Mouse (Mus musculus) cerebellum, adult 2 months (tissue): Measurements from ENCODE around the gene Olfm2. TPM values are rescaled to one million over a fixed set of nuclear protein-coding genes. Genes with fewer than 3 reads are reported as not detected.

Source experiments
- DNase-seq, 2 experiments: peaks; one replicate each; pipeline ENCODE4 v3.0.0; 2021
- H3K27ac ChIP-seq: fragments of 200-500 bp; 2 replicates; pipeline ENCODE4 v1.5.1; 2012; ENCODE audit warnings: low read length, control low read depth, inconsistent platforms; ENCODE audit not compliant: insufficient read depth
- H3K27me3 ChIP-seq: fragments of 200-500 bp; 2 replicates; pipeline ENCODE4 v1.6.1; 2012; ENCODE audit warnings: inconsistent platforms, mild to moderate bottlenecking, low read length, moderate library complexity; ENCODE audit not compliant: control insufficient read depth, insufficient read depth
- H3K4me1 ChIP-seq: fragments of 200-500 bp; 2 replicates; pipeline ENCODE4 v1.6.1; 2011; ENCODE audit warnings: low read length; ENCODE audit not compliant: control insufficient read depth, insufficient read depth
- H3K4me3 ChIP-seq: fragments of 200-500 bp; replicated peaks from 2 replicates; pipeline ENCODE3; 2011; ENCODE audit warnings: mild to moderate bottlenecking, low read depth, low read length, control low read depth; ENCODE audit not compliant: insufficient read depth
- CTCF ChIP-seq: fragments of 200-500 bp; IDR thresholded peaks from 2 replicates; pipeline ENCODE4 v1.5.1; 2011; ENCODE audit warnings: low read depth, mild to moderate bottlenecking, control low read depth, low read length, moderate library complexity, borderline replicate concordance; ENCODE audit not compliant: insufficient read depth
- POLR2A ChIP-seq: fragments of 200-500 bp; IDR thresholded peaks from 2 replicates; pipeline ENCODE4 v1.6.1; 2011; ENCODE audit warnings: low read length, control low read depth, borderline replicate concordance; ENCODE audit not compliant: insufficient read depth
- WGBS: fragments of 180-500 bp; shearing (Covaris S2); methylation state at CpG from one replicate; pipeline ENCODE4 v1.1.7; 2018; 5-methylcytosine and 5-hydroxymethylcytosine counted together
- polyA plus RNA-seq: library from polyadenylated mRNA; depleted of rRNA; stranded (reverse); fragments of >200 nt; gene quantifications from 2 replicates; pipeline ENCODE4 v1.2.3, GENCODE M21; 2012

Olfm2 gene
- polyA plus RNA-seq, 1 experiment: 54.1 TPM

- Histone ChIP-seq H3K4me3 (no peak overlapping the region), H3K27me3 (no peaks in the 10 kb centered on the region), H3K27ac (no peak overlapping the region), H3K4me1 (no peaks in the 10 kb centered on the region)
- no peak for DNase-seq
- WGBS: 13% methylated on average over 17 of the region's 17 CpGs
- TF ChIP-seq CTCF (no peak), POLR2A (no peak)
Observed at GRCm38 (mm10) chr9:20685081-20685861, 60.9 kb downstream of the Olfm2 start.

GRCm38 (mm10) chr9:20682389-20682722, 63.8 kb downstream of the Olfm2 start:
- no peak overlapping the region for H3K4me3 ChIP-seq
- TF ChIP-seq CTCF (no peak), POLR2A (no peak)
- H3K27ac ChIP-seq: no peak overlapping the region
- no peak for DNase-seq
- no peaks in the 10 kb centered on the region; the same call in 1 of the 2 replicates for H3K27me3 ChIP-seq
- no peaks in the 10 kb centered on the region for H3K4me1 ChIP-seq
- 26% methylated on average over 2 of the region's 2 CpGs for WGBS

GRCm38 (mm10) chr9:20681546-20682388, 64.4 kb downstream of the Olfm2 start:
- Histone ChIP-seq H3K4me3 (no peak overlapping the region), H3K4me1 (no peaks in the 10 kb centered on the region), H3K27me3 (no peaks in the 10 kb centered on the region; the same call in 1 of the 2 replicates), H3K27ac (no peak overlapping the region)
- TF ChIP-seq CTCF: no peak
- TF ChIP-seq POLR2A: no peak
- DNase-seq: no peak
- 48% methylated on average over 7 of the region's 7 CpGs for WGBS

GRCm38 (mm10) chr9:20680378-20680958, 65.7 kb downstream of the Olfm2 start:
- H3K27me3 ChIP-seq: no peaks in the 10 kb centered on the region; the same call in 1 of the 2 replicates

GRCm38 (mm10) chr9:20677892-20678291, 68.3 kb downstream of the Olfm2 start:
- Histone ChIP-seq H3K4me3 (no peak overlapping the region), H3K4me1 (no peaks in the 10 kb centered on the region), H3K27me3 (no peaks in the 10 kb centered on the region; the same call in 1 of the 2 replicates), H3K27ac (no peak overlapping the region)
- TF ChIP-seq POLR2A (no peak), CTCF (no peak)
- DNase-seq: no peak
- 88% methylated on average over 12 of the region's 12 CpGs for WGBS

More at GRCm38 (mm10) chr9:20680378-20680958, 65.7 kb downstream of the Olfm2 start:
- 55% methylated on average over 9 of the region's 9 CpGs for WGBS
- Histone ChIP-seq H3K4me3 (no peak overlapping the region), H3K4me1 (no peaks in the 10 kb centered on the region), H3K27ac (no peak overlapping the region)
- DNase-seq: no peak
- no peak for TF ChIP-seq POLR2A
- no peak for TF ChIP-seq CTCF

GRCm38 (mm10) chr9:20672047-20672446, 74.1 kb downstream of the Olfm2 start:
- no peaks in the 10 kb centered on the region for H3K27me3 ChIP-seq
- no peak overlapping the region for H3K4me3 ChIP-seq
- WGBS: 79% methylated on average over 16 of the region's 16 CpGs
- no peak for DNase-seq
- TF ChIP-seq CTCF: no peak
- no peak for TF ChIP-seq POLR2A
- no peaks in the 10 kb centered on the region for H3K4me1 ChIP-seq
- H3K27ac ChIP-seq: no peak overlapping the region

- TF ChIP-seq CTCF (no peak), POLR2A (no peak; the same call in 1 of the 2 replicates)
- no peaks in the 10 kb centered on the region for H3K27me3 ChIP-seq
- no peak overlapping the region for H3K27ac ChIP-seq
- WGBS: 92% methylated on average over 22 of the region's 22 CpGs
- H3K4me1 ChIP-seq: no peaks in the 10 kb centered on the region
- no peak for DNase-seq
- H3K4me3 ChIP-seq: no peak overlapping the region
Observed at GRCm38 (mm10) chr9:20668065-20668464, 78.1 kb downstream of the Olfm2 start.
